Mouse (Mus musculus) heart, postnatal 0 days (tissue): ENCODE results near the gene Zcchc3. TPM values are rescaled to one million over a fixed set of nuclear protein-coding genes. Genes with fewer than 3 reads are reported as not detected.
"Not testable (repeated sequence)": the region's sequence is repeated elsewhere in the genome, so short reads cannot be mapped to it uniquely, and the experiment has no call there.

ENCODE experiments used
- ATAC-seq: fragments of 200-750 bp; cut with Nextera tagmentation; 2 replicates; pipeline ENCODE4 v1.8.0; 2017; ENCODE audit warnings: low read depth, moderate number of reproducible peaks, moderate library complexity; ENCODE audit not compliant: insufficient read depth
- DNase-seq: peaks from one replicate; pipeline ENCODE4 v3.0.0-alpha.2; 2016; ENCODE audit warnings: low spot score
- H3K27ac ChIP-seq: fragments of 300-500 bp; sonication (generic); 2 replicates; pipeline ENCODE4 v1.5.1; 2014; ENCODE audit warnings: low read depth, mild to moderate bottlenecking
- H3K27me3 ChIP-seq: fragments of 300-500 bp; sonication (generic); 2 replicates; pipeline ENCODE4 v1.6.1; 2014; ENCODE audit warnings: low read length, mixed read lengths; ENCODE audit not compliant: control insufficient read depth, insufficient read depth
- H3K36me3 ChIP-seq: fragments of 300-500 bp; sonication (generic); replicated peaks from 2 replicates; pipeline ENCODE4 v1.6.1; 2014; ENCODE audit warnings: low read length, mixed read lengths; ENCODE audit not compliant: control insufficient read depth, insufficient read depth
- H3K4me1 ChIP-seq: fragments of 300-500 bp; sonication (generic); 2 replicates; pipeline ENCODE4 v1.6.1; 2014; ENCODE audit warnings: antibody characterized with exemption; ENCODE audit not compliant: control insufficient read depth, insufficient read depth
- H3K4me2 ChIP-seq: fragments of 300-500 bp; sonication (generic); 2 replicates; pipeline ENCODE4 v1.6.1; 2014; ENCODE audit warnings: low read depth, mild to moderate bottlenecking, low read length, moderate library complexity
- H3K4me3 ChIP-seq: fragments of 300-500 bp; sonication (generic); 2 replicates; pipeline ENCODE4 v1.5.1; 2014; ENCODE audit warnings: low read depth, low read length
- H3K9ac ChIP-seq: fragments of 300-500 bp; sonication (generic); replicated peaks from 2 replicates; pipeline ENCODE4 v1.6.1; 2014; ENCODE audit warnings: low read depth, low read length, mixed read lengths
- H3K9me3 ChIP-seq: fragments of 300-500 bp; sonication (generic); replicated peaks from 2 replicates; pipeline ENCODE4 v1.6.1; 2016; ENCODE audit warnings: low read length; ENCODE audit not compliant: control insufficient read depth
- CTCF ChIP-seq: IDR thresholded peaks from 2 replicates; pipeline ENCODE4 v1.5.1; 2016; ENCODE audit warnings: antibody characterized with exemption, control low read depth, low read depth
- EP300 ChIP-seq: IDR thresholded peaks from 2 replicates; pipeline ENCODE4 v1.6.1; 2016; ENCODE audit warnings: antibody characterized with exemption, low read depth
- WGBS: fragments of 180-500 bp; shearing (Covaris S2); extraction: QIAGEN DNeasy Blood & Tissue Kit; methylation state at CpG from one replicate; pipeline ENCODE4 v1.1.7; 2014; 5-methylcytosine and 5-hydroxymethylcytosine counted together
- polyA plus RNA-seq: library from polyadenylated mRNA; unstranded; fragments of >200 nt; fragmentation: Nextera tagmentation; extraction: Ambion mirVana; gene quantifications from 2 replicates; pipeline ENCODE4 v1.2.1, GENCODE M21; 2015
- total RNA-seq: library from RNA; depleted of rRNA; stranded (reverse); fragments of >200 nt; gene quantifications from 2 replicates; pipeline ENCODE4 v1.2.3, GENCODE M21; 2014; ENCODE audit warnings: low replicate concordance

Zcchc3 gene
- total and polyA plus RNA-seq, 2 experiments from 2014 or later: 20.6 to 27.2 TPM

DNA sequence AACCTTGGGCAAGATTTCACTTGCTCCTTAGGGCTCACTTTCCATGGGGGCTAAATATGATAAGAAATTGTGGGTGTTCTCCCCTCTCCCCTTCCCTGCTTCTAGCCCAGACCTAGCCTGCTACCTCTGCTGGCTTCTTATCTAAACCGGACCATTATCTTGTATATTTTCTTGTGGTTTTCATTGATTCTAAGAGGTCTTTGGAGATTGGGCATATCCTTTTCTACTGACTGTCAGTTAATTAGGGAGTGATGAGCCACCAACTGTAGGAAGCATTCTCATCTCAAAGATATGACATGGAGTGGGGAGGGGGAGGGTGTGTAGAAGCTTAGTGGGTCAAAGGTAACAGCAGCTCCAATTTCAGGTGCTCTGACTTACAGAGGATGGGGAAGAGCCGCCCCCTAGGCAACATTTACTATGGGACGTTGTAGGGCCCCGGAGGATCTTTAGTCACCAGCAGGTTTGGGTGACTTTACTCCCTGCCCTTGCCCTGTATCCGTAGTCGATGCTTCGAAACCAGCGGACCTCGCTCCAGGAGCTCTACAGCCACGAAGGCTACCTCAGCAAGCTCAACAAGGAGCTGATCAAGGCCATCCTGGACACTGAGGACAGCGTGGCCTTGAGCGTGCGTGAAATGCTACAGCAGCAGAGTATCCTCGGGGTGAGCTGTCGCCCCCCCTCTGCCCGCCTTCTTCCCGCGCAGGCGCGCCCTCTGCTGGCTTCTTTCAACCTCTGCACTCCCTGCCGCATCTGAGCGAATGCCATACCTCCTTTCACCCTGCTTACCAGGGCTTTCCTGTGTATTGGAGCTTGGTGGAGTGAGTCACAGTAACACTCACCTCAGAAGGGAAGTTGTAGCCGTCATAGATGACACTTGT lies 22.4 kb upstream of the Zcchc3 start:
- DNase-seq (peak; percentile 84), ATAC-seq (peak; percentile 80)
- Histone ChIP-seq H3K4me2 (peak overlapping the region; percentile 53), H3K4me3 (peak overlapping the region; percentile 8; the same call in 1 of the 2 replicates), H3K27me3 (no peaks in the 10 kb centered on the region), H3K36me3 (no peaks in the 10 kb centered on the region), H3K9ac (no peak overlapping the region), H3K9me3 (no peaks in the 10 kb centered on the region), H3K4me1 (0 out of 2 replicates have a peak, but pooled peaks cover 10% of the 10 kb centered on the region), H3K27ac (peak overlapping the region; percentile 98)
- WGBS: 2% methylated on average over 23 of the region's 23 CpGs
- TF ChIP-seq CTCF (peak; percentile 95), EP300 (peak; percentile 68; the same call in 1 of the 2 replicates)

DNA sequence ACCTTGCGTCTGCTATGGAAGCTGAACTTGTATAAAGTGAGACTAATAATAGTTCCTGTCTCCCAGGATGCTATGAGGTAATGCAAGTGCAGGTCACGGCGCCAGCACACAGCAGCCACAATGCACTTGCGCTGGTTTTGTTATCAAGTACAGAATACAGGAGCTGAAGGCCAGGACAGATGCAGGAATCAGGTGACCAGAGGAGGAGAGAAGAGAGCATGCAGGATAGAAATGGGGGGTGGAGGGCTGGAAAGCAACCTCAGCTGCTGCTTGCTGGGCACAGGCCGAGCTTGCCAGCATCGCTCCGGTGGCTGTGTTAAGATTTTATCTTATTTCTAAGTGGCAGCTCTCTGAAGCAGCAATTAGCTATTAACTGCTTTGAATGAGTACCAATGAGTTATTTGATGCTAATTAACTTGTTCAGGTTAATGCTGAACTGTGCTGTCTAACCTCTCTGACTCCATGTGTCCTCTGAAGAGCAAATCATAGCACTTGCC lies 21.6 kb upstream of the Zcchc3 start:
- TF ChIP-seq CTCF: no peak
- TF ChIP-seq EP300: no peak
- ATAC-seq: peak; percentile 87
- 30% methylated on average over 7 of the region's 7 CpGs for WGBS
- Histone ChIP-seq H3K36me3 (no peaks in the 10 kb centered on the region), H3K4me3 (no peak overlapping the region), H3K27me3 (no peaks in the 10 kb centered on the region), H3K9ac (no peak overlapping the region; the same call in 1 of the 2 replicates), H3K9me3 (no peaks in the 10 kb centered on the region), H3K4me1 (0 out of 2 replicates have a peak, but pooled peaks cover 10% of the 10 kb centered on the region), H3K4me2 (peak overlapping the region; percentile 19; the same call in 1 of the 2 replicates), H3K27ac (peak overlapping the region; percentile 98)
- DNase-seq: peak; percentile 85

DNA sequence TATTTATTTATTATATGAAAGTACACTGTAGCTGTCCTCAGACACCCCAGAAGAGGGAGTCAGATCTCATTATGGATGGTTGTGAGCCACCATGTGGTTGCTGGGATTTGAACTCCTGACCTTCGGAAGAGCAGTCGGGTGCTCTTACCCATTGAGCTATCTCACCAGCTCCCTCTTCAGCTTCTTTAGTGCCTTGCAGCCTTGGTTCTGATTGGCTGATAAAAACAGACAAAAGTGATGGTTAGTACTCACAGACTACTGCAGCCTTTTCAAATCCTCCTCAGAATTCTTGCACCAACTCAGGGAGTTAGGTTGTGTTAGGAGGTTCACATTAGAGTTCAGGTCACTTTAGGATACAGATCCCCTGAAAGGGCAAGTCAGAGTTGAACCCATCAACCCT lies 13.7 kb upstream of the Zcchc3 start:
- H3K4me3 ChIP-seq, DNase-seq, H3K9me3 ChIP-seq, H3K4me2 ChIP-seq, H3K27me3 ChIP-seq, ATAC-seq, H3K27ac ChIP-seq, H3K9ac ChIP-seq, H3K4me1 ChIP-seq, H3K36me3 ChIP-seq: not testable (repeated sequence)
- WGBS: 85% methylated on average over 2 of the region's 2 CpGs

DNA sequence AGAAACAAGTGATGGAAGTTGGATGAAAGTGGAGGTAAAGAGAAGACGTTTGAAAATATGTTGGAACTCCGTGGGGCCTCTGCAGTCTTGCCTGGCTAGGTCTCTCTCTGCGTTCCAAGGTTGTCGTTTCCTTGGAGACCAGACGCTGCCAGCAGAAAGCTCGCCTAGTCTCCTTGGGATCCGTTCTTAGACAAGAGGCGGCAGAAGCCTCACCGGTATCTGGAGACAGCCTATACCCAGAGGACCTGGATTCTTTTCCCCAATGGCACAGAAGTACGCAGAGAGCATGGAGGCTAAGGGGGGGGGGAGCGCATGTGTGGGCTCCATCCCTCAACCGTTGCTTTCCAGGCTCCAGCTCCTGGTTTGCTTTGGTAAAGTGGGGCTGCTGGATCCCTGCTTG lies 12.7 kb upstream of the Zcchc3 start:
- no peaks in the 10 kb centered on the region for H3K27me3 ChIP-seq
- H3K36me3 ChIP-seq: no peaks in the 10 kb centered on the region
- H3K4me3 ChIP-seq: no peak overlapping the region
- no peak overlapping the region for H3K27ac ChIP-seq
- H3K9ac ChIP-seq: no peak overlapping the region
- WGBS: 12% methylated on average over 12 of the region's 12 CpGs
- peaks cover 4% of the 10 kb centered on the region; the same call in 1 of the 2 replicates for H3K4me1 ChIP-seq
- H3K9me3 ChIP-seq: no peaks in the 10 kb centered on the region
- TF ChIP-seq EP300: no peak
- no peak for TF ChIP-seq CTCF
- no peak for DNase-seq
- H3K4me2 ChIP-seq: 0 out of 2 replicates have a peak overlapping the region, but pooled peaks have one; percentile 9
- ATAC-seq: no peak

GRCm38 (mm10) chr2:152415786-152416185 lies 959 bp upstream of the Zcchc3 start:
- H3K27ac ChIP-seq: peak overlapping the region; percentile 98
- H3K27me3 ChIP-seq: no peaks in the 10 kb centered on the region
- DNase-seq (no peak), ATAC-seq (no peak)
- TF ChIP-seq EP300 (no peak), CTCF (no peak)
- no peaks in the 10 kb centered on the region for H3K36me3 ChIP-seq
- peaks cover 19% of the 10 kb centered on the region for H3K4me1 ChIP-seq
- H3K9ac ChIP-seq: no peak overlapping the region
- no peak overlapping the region for H3K4me3 ChIP-seq
- peak overlapping the region; percentile 82; the same call in 1 of the 2 replicates for H3K4me2 ChIP-seq
- WGBS: 96% methylated on average over 3 of the region's 3 CpGs
- no peaks in the 10 kb centered on the region for H3K9me3 ChIP-seq
